Mouse (Mus musculus): ENCODE measurements around the gene Mccc1. TPM values are rescaled to one million over a fixed set of nuclear protein-coding genes. Genes with fewer than 3 reads are reported as not detected.

Gene Mccc1
- polyA plus RNA-seq, 1 experiment from 2014 or later: 27.4 TPM

DNA sequence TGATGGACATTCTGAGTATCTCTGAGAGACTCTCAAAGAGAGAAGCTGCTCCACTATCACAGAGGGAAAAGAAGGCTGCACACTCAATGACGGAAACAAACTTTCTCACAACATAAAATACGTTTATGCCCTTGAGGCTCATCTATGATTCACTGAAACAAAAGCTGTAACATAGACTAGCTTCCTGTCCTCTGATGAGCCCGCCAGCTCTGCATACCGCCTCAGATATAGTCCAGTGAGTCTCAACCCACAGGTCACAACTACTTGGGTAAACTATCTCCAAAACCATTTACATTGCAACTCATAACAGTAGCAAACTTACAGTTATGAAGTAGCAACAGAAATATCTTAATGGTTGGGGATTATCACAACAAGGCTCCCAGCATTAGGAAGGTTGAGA lies 78.0 kb downstream of the Mccc1 start:
- DNase-seq (ENCODE audit: low spot score): no peak

DNA sequence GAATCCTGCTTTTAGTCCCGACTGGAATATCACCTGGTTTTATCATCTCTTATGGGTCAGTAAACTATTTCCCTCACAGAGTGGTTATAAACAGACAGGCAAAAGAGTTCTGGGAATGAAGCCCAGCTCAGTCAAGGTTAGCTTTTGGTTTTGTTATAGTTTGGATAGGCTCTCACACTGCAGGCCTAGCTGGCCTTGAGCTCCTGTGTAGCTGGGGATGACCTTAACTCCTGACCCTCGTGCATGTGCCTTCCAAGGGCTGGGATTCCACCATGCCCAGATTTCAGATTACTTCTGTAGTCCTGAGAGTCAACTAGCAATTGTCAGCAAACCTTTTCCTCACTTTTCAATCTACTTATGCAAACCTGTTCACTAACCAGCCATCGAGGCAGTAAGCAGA lies 82.2 kb downstream of the Mccc1 start:
- DNase-seq (ENCODE audit: low spot score): no peak

Other genes with a start within 250 kb of the Mccc1 start
- 41.1 and 46.9 TPM in 2 replicates for gene Atp11b, start 246.6 kb downstream of the Mccc1 start, polyA plus RNA-seq (2015; fragmentation: Nextera tagmentation; extraction: Ambion mirVana)
- 118 and 126 TPM in 2 replicates for gene Dcun1d1, start 63.2 kb downstream of the Mccc1 start, polyA plus RNA-seq (2015; fragmentation: Nextera tagmentation; extraction: Ambion mirVana)
- gene Ccdc144b, start 52.9 kb upstream of the Mccc1 start, polyA plus RNA-seq (2015; fragmentation: Nextera tagmentation; extraction: Ambion mirVana): 0.03 and 0.05 TPM in 2 replicates
- 65.4 and 68.9 TPM in 2 replicates for gene Acad9, start 65.3 kb upstream of the Mccc1 start, polyA plus RNA-seq (2015; fragmentation: Nextera tagmentation; extraction: Ambion mirVana)
- gene D3Ertd254e, start 150.3 kb upstream of the Mccc1 start, polyA plus RNA-seq (2015; fragmentation: Nextera tagmentation; extraction: Ambion mirVana): 4.2 and 5.2 TPM in 2 replicates
- gene Qrfpr, start 221.6 kb upstream of the Mccc1 start, polyA plus RNA-seq (2015; fragmentation: Nextera tagmentation; extraction: Ambion mirVana): 1.3 and 2.0 TPM in 2 replicates